Mouse (Mus musculus): ENCODE results near the gene Gm38100. TPM values are rescaled to one million over a fixed set of nuclear protein-coding genes. Genes with fewer than 3 reads are reported as not detected.

The Gm38100 gene
- total RNA-seq, 2 experiments from 2014 or later: not detected

GRCm38 (mm10) chr1:175950851-175951250 lies 30.7 kb downstream of the Gm38100 start:
- no peak for ATAC-seq (replicated peaks; ENCODE audit: low FRiP score, low TSS enrichment, poor library complexity, severe bottlenecking)

GRCm38 (mm10) chr1:175961786-175962185 lies 41.7 kb downstream of the Gm38100 start:
- no peak for ATAC-seq (replicated peaks; ENCODE audit: low FRiP score, low TSS enrichment, poor library complexity, severe bottlenecking)

GRCm38 (mm10) chr1:175967004-175967745 lies 47.0 kb downstream of the Gm38100 start:
- no peak for ATAC-seq (replicated peaks; ENCODE audit: low FRiP score, low TSS enrichment, poor library complexity, severe bottlenecking)

- ATAC-seq (replicated peaks; ENCODE audit: low FRiP score, low TSS enrichment, poor library complexity, severe bottlenecking): no peak
These were observed 50.6 kb downstream of the Gm38100 start for GRCm38 (mm10) chr1:175970710-175971109.

Other genes starting within 250 kb of the Gm38100 start
- 0.72 TPM in 1 of 2 replicates, not detected in the other for gene Opn3, start 227.6 kb upstream of the Gm38100 start, total RNA-seq (2014; fragmentation: Nextera tagmentation)
- gene Opn3, start 227.6 kb upstream of the Gm38100 start, total RNA-seq (2017): 0.23 and 1.1 TPM in 2 replicates
- 7.0 and 12.6 TPM in 2 replicates for gene Chml, start 227.4 kb upstream of the Gm38100 start, total RNA-seq (2014; fragmentation: Nextera tagmentation)
- gene Chml, start 227.4 kb upstream of the Gm38100 start, total RNA-seq (2017): 12.5 and 15.8 TPM in 2 replicates
- not detected in 2 replicates for gene Wdr64, start 221.7 kb upstream of the Gm38100 start, total RNA-seq (2014; fragmentation: Nextera tagmentation)
- not detected in 2 replicates for gene Wdr64, start 221.7 kb upstream of the Gm38100 start, total RNA-seq (2017)
- 60.4 and 84.6 TPM in 2 replicates for gene Exo1, start 39.7 kb upstream of the Gm38100 start, total RNA-seq (2014; fragmentation: Nextera tagmentation)
- 40.3 and 44.2 TPM in 2 replicates for gene Exo1, start 39.7 kb upstream of the Gm38100 start, total RNA-seq (2017)
- gene Rbm8a2, start 58.8 kb downstream of the Gm38100 start, total RNA-seq (2014; fragmentation: Nextera tagmentation): 0.27 and 0.28 TPM in 2 replicates
- gene Rbm8a2, start 58.8 kb downstream of the Gm38100 start, total RNA-seq (2017): 0.42 and 0.61 TPM in 2 replicates

Measured in megakaryocyte-erythroid progenitor cell, adult 5-6 weeks (primary cell).